Mouse (Mus musculus) hindbrain, embryonic 12.5 days (tissue): Measurements from ENCODE around the gene Safb. TPM values are rescaled to one million over a fixed set of nuclear protein-coding genes. Genes with fewer than 3 reads are reported as not detected.

Source experiments
- ATAC-seq: fragments of 200-750 bp; cut with Nextera tagmentation; 2 replicates; pipeline ENCODE4 v1.8.0; 2017; ENCODE audit warnings: moderate TSS enrichment; ENCODE audit not compliant: low FRiP score
- H3K27ac ChIP-seq: fragments of 300-500 bp; sonication (generic); 2 replicates; pipeline ENCODE4 v1.5.1; 2016; ENCODE audit warnings: mild to moderate bottlenecking
- H3K27me3 ChIP-seq: fragments of 300-500 bp; sonication (generic); 2 replicates; pipeline ENCODE4 v1.6.1; 2016; ENCODE audit warnings: mild to moderate bottlenecking
- H3K36me3 ChIP-seq: fragments of 300-500 bp; sonication (generic); 2 replicates; pipeline ENCODE4 v1.6.1; 2016; ENCODE audit warnings: mild to moderate bottlenecking
- H3K4me1 ChIP-seq: fragments of 300-500 bp; sonication (generic); 2 replicates; pipeline ENCODE4 v1.6.1; 2016
- H3K4me2 ChIP-seq: fragments of 300-500 bp; sonication (generic); replicated peaks from 2 replicates; pipeline ENCODE4 v1.6.1; 2016; ENCODE audit warnings: mild to moderate bottlenecking
- H3K4me3 ChIP-seq: fragments of 300-500 bp; sonication (generic); 2 replicates; pipeline ENCODE4 v1.5.1; 2016; ENCODE audit warnings: mild to moderate bottlenecking
- H3K9ac ChIP-seq: fragments of 300-500 bp; sonication (generic); 2 replicates; pipeline ENCODE4 v1.6.1; 2016; ENCODE audit warnings: mild to moderate bottlenecking, moderate library complexity
- H3K9me3 ChIP-seq: fragments of 300-500 bp; sonication (generic); replicated peaks from 2 replicates; pipeline ENCODE4 v1.6.1; 2016; ENCODE audit warnings: mild to moderate bottlenecking
- WGBS: fragments of 180-500 bp; shearing (Covaris S2); methylation state at CpG from one replicate; pipeline ENCODE4 v1.1.7; 2016; 5-methylcytosine and 5-hydroxymethylcytosine counted together
- polyA plus RNA-seq: library from polyadenylated mRNA; unstranded; fragments of >200 nt; fragmentation: Nextera tagmentation; extraction: Ambion mirVana; gene quantifications from 2 replicates; pipeline ENCODE4 v1.2.1, GENCODE M21; 2016

The Safb gene
- polyA plus RNA-seq: 161 and 162 TPM in 2 replicates

- H3K4me2 ChIP-seq: peak within 1 kb of the TSS; percentile 82
- H3K4me3 ChIP-seq: peak within 1 kb of the TSS; percentile 85
- H3K4me1 ChIP-seq: peaks cover 53% of the 10 kb centered on the region
- ATAC-seq: peak; percentile 96
- H3K27ac ChIP-seq: peak within 1 kb of the TSS; percentile 95
- no peaks in the 10 kb centered on the region for H3K27me3 ChIP-seq
- peaks cover 54% of the 10 kb centered on the region for H3K36me3 ChIP-seq
- no peaks in the 10 kb centered on the region for H3K9me3 ChIP-seq
- peak within 1 kb of the TSS; percentile 92 for H3K9ac ChIP-seq
- WGBS: 0% methylated on average over 85 of the region's 101 CpGs
These were observed at the start of gene Safb, which contains the start of gene Safb2 for GRCm38 (mm10) chr17:56584257-56585130. Safb (plus strand) TSS chr17:56584825. Safb2 (minus strand) TSS chr17:56584585.

- no peaks in the 10 kb centered on the region for H3K9me3 ChIP-seq
- no peak for ATAC-seq
- no peaks in the 10 kb centered on the region for H3K36me3 ChIP-seq
- no peak overlapping the region for H3K4me2 ChIP-seq
- H3K4me1 ChIP-seq: peaks cover 21% of the 10 kb centered on the region
- H3K9ac ChIP-seq: no peak overlapping the region
- WGBS: 48% methylated on average over 14 of the region's 14 CpGs
- H3K27ac ChIP-seq: peak overlapping the region; percentile 62; the same call in 1 of the 2 replicates
- H3K4me3 ChIP-seq: no peak overlapping the region
- no peaks in the 10 kb centered on the region for H3K27me3 ChIP-seq
These were observed 48.4 kb upstream of the Safb start for GRCm38 (mm10) chr17:56536192-56536591.

GRCm38 (mm10) chr17:56536874-56537273 is 47.8 kb upstream of the Safb start:
- peak; percentile 23; the same call in 1 of the 2 replicates for ATAC-seq
- no peak overlapping the region for H3K9ac ChIP-seq
- no peaks in the 10 kb centered on the region for H3K27me3 ChIP-seq
- H3K4me2 ChIP-seq: no peak overlapping the region
- H3K4me3 ChIP-seq: no peak overlapping the region
- H3K4me1 ChIP-seq: peaks cover 21% of the 10 kb centered on the region
- no peaks in the 10 kb centered on the region for H3K36me3 ChIP-seq
- WGBS: 51% methylated on average over 3 of the region's 3 CpGs
- no peaks in the 10 kb centered on the region for H3K9me3 ChIP-seq
- 0 out of 2 replicates have a peak overlapping the region, but pooled peaks have one; percentile 62 for H3K27ac ChIP-seq

- H3K4me1 ChIP-seq: peaks cover 27% of the 10 kb centered on the region
- WGBS: 16% methylated on average over 8 of the region's 8 CpGs
- H3K9me3 ChIP-seq: no peaks in the 10 kb centered on the region
- no peaks in the 10 kb centered on the region for H3K27me3 ChIP-seq
- peak; percentile 27; the same call in 1 of the 2 replicates for ATAC-seq
- H3K4me3 ChIP-seq: no peak overlapping the region
- no peak overlapping the region for H3K4me2 ChIP-seq
- H3K36me3 ChIP-seq: no peaks in the 10 kb centered on the region
- H3K27ac ChIP-seq: 0 out of 2 replicates have a peak overlapping the region, but pooled peaks have one; percentile 37
- H3K9ac ChIP-seq: no peak overlapping the region
These were observed 46.7 kb upstream of the Safb start for GRCm38 (mm10) chr17:56537912-56538311.

- Histone ChIP-seq H3K27ac (no peak overlapping the region), H3K36me3 (no peaks in the 10 kb centered on the region), H3K9me3 (no peaks in the 10 kb centered on the region), H3K4me3 (no peak overlapping the region), H3K9ac (no peak overlapping the region), H3K27me3 (no peaks in the 10 kb centered on the region), H3K4me1 (peaks cover 29% of the 10 kb centered on the region), H3K4me2 (no peak overlapping the region)
- no peak for ATAC-seq
- WGBS: 39% methylated on average over 6 of the region's 6 CpGs
These were observed 44.1 kb upstream of the Safb start for GRCm38 (mm10) chr17:56540562-56540975.

- Histone ChIP-seq H3K4me1 (peaks cover 31% of the 10 kb centered on the region), H3K4me3 (no peak overlapping the region), H3K36me3 (no peaks in the 10 kb centered on the region), H3K27ac (no peak overlapping the region), H3K4me2 (no peak overlapping the region), H3K27me3 (no peaks in the 10 kb centered on the region), H3K9me3 (no peaks in the 10 kb centered on the region), H3K9ac (no peak overlapping the region)
- no peak for ATAC-seq
- WGBS: 40% methylated on average over 8 of the region's 8 CpGs
These were observed 41.9 kb upstream of the Safb start for GRCm38 (mm10) chr17:56542736-56543135.

GRCm38 (mm10) chr17:56543684-56544224 is 40.9 kb upstream of the Safb start:
- 83% methylated on average over 3 of the region's 3 CpGs for WGBS

GRCm38 (mm10) chr17:56544699-56545387 is 39.8 kb upstream of the Safb start:
- Histone ChIP-seq H3K27ac (no peak overlapping the region), H3K4me2 (no peak overlapping the region), H3K4me1 (peaks cover 37% of the 10 kb centered on the region), H3K4me3 (no peak overlapping the region), H3K9ac (no peak overlapping the region), H3K27me3 (no peaks in the 10 kb centered on the region), H3K9me3 (no peaks in the 10 kb centered on the region), H3K36me3 (no peaks in the 10 kb centered on the region)
- WGBS: 78% methylated on average over 7 of the region's 7 CpGs
- no peak for ATAC-seq

More at GRCm38 (mm10) chr17:56543684-56544224, 40.9 kb upstream of the Safb start:
- Histone ChIP-seq H3K9me3 (no peaks in the 10 kb centered on the region), H3K27me3 (no peaks in the 10 kb centered on the region), H3K27ac (no peak overlapping the region), H3K9ac (no peak overlapping the region), H3K4me3 (no peak overlapping the region), H3K4me2 (no peak overlapping the region), H3K4me1 (peaks cover 35% of the 10 kb centered on the region), H3K36me3 (no peaks in the 10 kb centered on the region)
- ATAC-seq: no peak

GRCm38 (mm10) chr17:56545945-56546344 is 38.7 kb upstream of the Safb start:
- no peaks in the 10 kb centered on the region for H3K36me3 ChIP-seq
- no peak overlapping the region for H3K4me3 ChIP-seq
- ATAC-seq: no peak
- no peak overlapping the region for H3K27ac ChIP-seq
- H3K4me2 ChIP-seq: no peak overlapping the region
- no peaks in the 10 kb centered on the region for H3K9me3 ChIP-seq
- no peaks in the 10 kb centered on the region for H3K27me3 ChIP-seq
- 90% methylated on average over 1 of the region's 1 CpGs for WGBS
- H3K4me1 ChIP-seq: peaks cover 31% of the 10 kb centered on the region
- H3K9ac ChIP-seq: no peak overlapping the region

GRCm38 (mm10) chr17:56546576-56546975 is 38.0 kb upstream of the Safb start:
- 84% methylated on average over 5 of the region's 5 CpGs for WGBS
- Histone ChIP-seq H3K27me3 (no peaks in the 10 kb centered on the region), H3K9me3 (no peaks in the 10 kb centered on the region), H3K4me2 (no peak overlapping the region), H3K9ac (no peak overlapping the region), H3K4me3 (no peak overlapping the region), H3K36me3 (no peaks in the 10 kb centered on the region), H3K4me1 (peaks cover 38% of the 10 kb centered on the region), H3K27ac (peak overlapping the region; percentile 24; the same call in 1 of the 2 replicates)
- no peak for ATAC-seq

- Histone ChIP-seq H3K27me3 (no peaks in the 10 kb centered on the region), H3K9me3 (no peaks in the 10 kb centered on the region), H3K4me1 (peaks cover 41% of the 10 kb centered on the region), H3K4me2 (no peak overlapping the region), H3K27ac (peak overlapping the region; percentile 24), H3K9ac (no peak overlapping the region), H3K4me3 (no peak overlapping the region), H3K36me3 (no peaks in the 10 kb centered on the region)
- no peak for ATAC-seq
- WGBS: 55% methylated on average over 17 of the region's 17 CpGs
These were observed 37.3 kb upstream of the Safb start for GRCm38 (mm10) chr17:56547116-56547845.
